Mouse (Mus musculus) stomach, postnatal 0 days (tissue): Measurements from ENCODE around the gene Eps8.

ENCODE experiments used
- CTCF ChIP-seq: IDR thresholded peaks from 2 replicates; pipeline ENCODE4 v1.5.1; 2016; ENCODE audit warnings: antibody characterized with exemption, low read depth, mild to moderate bottlenecking, moderate library complexity
- EP300 ChIP-seq: optimal IDR thresholded peaks from 2 replicates; pipeline ENCODE3; 2016; ENCODE audit warnings: antibody characterized with exemption

GRCm38 (mm10) chr6:137532758-137533157 is 121.9 kb downstream of the Eps8 start:
- no peak for TF ChIP-seq CTCF
- no peak for TF ChIP-seq EP300
